Mouse (Mus musculus) midbrain, embryonic 11.5 days (tissue): Measurements from ENCODE around the gene Clic6. TPM values are rescaled to one million over a fixed set of nuclear protein-coding genes. Genes with fewer than 3 reads are reported as not detected.

Experiments
- ATAC-seq: fragments of 200-750 bp; cut with Nextera tagmentation; 2 replicates; pipeline ENCODE4 v1.8.0; 2017; ENCODE audit warnings: moderate TSS enrichment, moderate library complexity; ENCODE audit not compliant: low FRiP score
- DNase-seq: peaks from one replicate; pipeline ENCODE4 v3.0.0; 2015; ENCODE audit warnings: low spot score; ENCODE audit errors: missing footprints
- H3K27ac ChIP-seq: fragments of 300-500 bp; sonication (generic); 2 replicates; pipeline ENCODE4 v1.5.1; 2014; ENCODE audit warnings: low read depth, low read length
- H3K27me3 ChIP-seq: fragments of 300-500 bp; sonication (generic); 2 replicates; pipeline ENCODE4 v1.6.1; 2014; ENCODE audit warnings: mild to moderate bottlenecking, low read length, moderate library complexity, mixed read lengths; ENCODE audit not compliant: control insufficient read depth, insufficient read depth
- H3K36me3 ChIP-seq: fragments of 300-500 bp; sonication (generic); 2 replicates; pipeline ENCODE4 v1.6.1; 2014; ENCODE audit warnings: mild to moderate bottlenecking, low read length, moderate library complexity, mixed read lengths; ENCODE audit not compliant: control insufficient read depth, insufficient read depth
- H3K4me1 ChIP-seq: fragments of 300-500 bp; sonication (generic); 2 replicates; pipeline ENCODE4 v1.6.1; 2014; ENCODE audit warnings: low read length; ENCODE audit not compliant: control insufficient read depth, insufficient read depth
- H3K4me2 ChIP-seq: fragments of 300-500 bp; sonication (generic); 2 replicates; pipeline ENCODE4 v1.6.1; 2014; ENCODE audit warnings: mild to moderate bottlenecking, moderate library complexity
- H3K4me3 ChIP-seq: fragments of 300-500 bp; sonication (generic); 2 replicates; pipeline ENCODE4 v1.5.1; 2014; ENCODE audit warnings: low read depth, low read length
- H3K9ac ChIP-seq: fragments of 300-500 bp; sonication (generic); 2 replicates; pipeline ENCODE4 v1.6.1; 2014; ENCODE audit warnings: low read length
- H3K9me3 ChIP-seq: fragments of 300-500 bp; sonication (generic); 2 replicates; pipeline ENCODE4 v1.6.1; 2016; ENCODE audit warnings: low read length; ENCODE audit not compliant: control insufficient read depth
- WGBS: fragments of 180-500 bp; shearing (Covaris S2); extraction: QIAGEN DNeasy Blood & Tissue Kit; methylation state at CpG from one replicate; pipeline ENCODE4 v1.1.7; 2014; 5-methylcytosine and 5-hydroxymethylcytosine counted together
- polyA plus RNA-seq: library from polyadenylated mRNA; unstranded; fragments of >200 nt; fragmentation: Nextera tagmentation; extraction: Ambion mirVana; gene quantifications from 2 replicates; pipeline ENCODE4 v1.2.1, GENCODE M21; 2014

Clic6 gene
- polyA plus RNA-seq, 1 experiment from 2014 or later: 0.72 TPM

- Histone ChIP-seq H3K27ac (no peak overlapping the region), H3K4me2 (no peak overlapping the region), H3K36me3 (no peaks in the 10 kb centered on the region), H3K4me1 (no peaks in the 10 kb centered on the region), H3K27me3 (no peaks in the 10 kb centered on the region), H3K9me3 (no peaks in the 10 kb centered on the region), H3K9ac (no peak overlapping the region), H3K4me3 (no peak overlapping the region)
- ATAC-seq (no peak), DNase-seq (no peak)
- WGBS: 88% methylated on average over 10 of the region's 10 CpGs
Observed at GRCm38 (mm10) chr16:92525919-92526318, 40.4 kb downstream of the Clic6 start.

DNA sequence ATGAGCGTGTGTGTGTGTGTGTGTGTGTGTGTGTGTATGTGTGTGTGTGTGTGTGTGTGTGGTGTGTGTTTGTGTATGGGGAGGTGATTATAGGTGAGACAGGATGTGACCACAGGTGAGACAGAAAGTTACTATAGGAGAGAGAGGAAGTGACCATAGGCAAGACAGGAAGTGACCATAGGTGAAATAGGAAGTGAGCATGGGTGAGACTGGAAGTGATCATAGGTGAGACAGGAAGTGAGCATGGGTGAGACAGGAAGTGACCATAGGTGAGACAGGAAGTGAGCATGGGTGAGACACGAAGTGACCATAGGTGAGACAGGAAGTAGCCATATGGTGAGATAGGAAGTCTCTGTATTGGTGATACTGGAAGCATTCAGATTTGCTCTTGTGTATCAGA, 49.7 kb downstream of the Clic6 start:
- no peaks in the 10 kb centered on the region for H3K4me1 ChIP-seq
- no peak for ATAC-seq
- 89% methylated on average over 2 of the region's 2 CpGs for WGBS
- H3K27me3 ChIP-seq: no peaks in the 10 kb centered on the region
- H3K4me3 ChIP-seq: no peak overlapping the region
- H3K36me3 ChIP-seq: no peaks in the 10 kb centered on the region
- H3K9me3 ChIP-seq: no peaks in the 10 kb centered on the region
- no peak overlapping the region for H3K27ac ChIP-seq
- H3K9ac ChIP-seq: no peak overlapping the region
- H3K4me2 ChIP-seq: no peak overlapping the region
- no peak for DNase-seq

GRCm38 (mm10) chr16:92538356-92538755, 52.8 kb downstream of the Clic6 start:
- no peaks in the 10 kb centered on the region for H3K27me3 ChIP-seq
- H3K27ac ChIP-seq: no peak overlapping the region
- H3K4me1 ChIP-seq: no peaks in the 10 kb centered on the region
- no peak for ATAC-seq
- no peak overlapping the region for H3K4me2 ChIP-seq
- no peaks in the 10 kb centered on the region for H3K9me3 ChIP-seq
- no peak overlapping the region for H3K9ac ChIP-seq
- no peaks in the 10 kb centered on the region for H3K36me3 ChIP-seq
- DNase-seq: no peak
- H3K4me3 ChIP-seq: no peak overlapping the region
- WGBS: 78% methylated on average over 6 of the region's 6 CpGs

DNA sequence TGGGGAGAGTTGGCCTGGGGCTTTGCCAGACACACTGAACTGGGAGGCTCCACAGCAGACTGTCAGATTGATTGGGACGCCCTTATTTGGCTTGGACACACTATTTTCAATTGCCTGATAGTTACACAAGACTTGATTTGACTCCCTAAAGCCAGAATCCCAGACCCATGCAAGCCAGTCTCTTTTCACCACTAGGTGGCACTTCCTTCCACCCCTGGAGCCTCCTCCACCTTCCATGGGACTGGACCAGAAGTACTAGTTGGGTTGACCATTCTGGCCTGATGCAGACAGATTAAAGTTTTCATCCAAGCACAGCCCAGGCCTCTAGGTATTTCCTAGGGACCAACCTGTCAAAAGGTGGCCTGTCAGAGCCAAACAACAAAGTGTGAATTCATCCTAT, 58.7 kb downstream of the Clic6 start:
- Histone ChIP-seq H3K27ac (no peak overlapping the region), H3K4me3 (no peak overlapping the region), H3K4me2 (no peak overlapping the region), H3K4me1 (no peaks in the 10 kb centered on the region), H3K36me3 (no peaks in the 10 kb centered on the region), H3K9ac (no peak overlapping the region), H3K9me3 (no peaks in the 10 kb centered on the region), H3K27me3 (no peaks in the 10 kb centered on the region)
- WGBS: 63% methylated on average over 1 of the region's 1 CpGs
- peak; percentile 85 for DNase-seq
- no peak for ATAC-seq

- WGBS: 92% methylated on average over 9 of the region's 9 CpGs
- H3K4me2 ChIP-seq: no peak overlapping the region
- DNase-seq: no peak
- no peaks in the 10 kb centered on the region for H3K4me1 ChIP-seq
- ATAC-seq: no peak
- H3K4me3 ChIP-seq: no peak overlapping the region
- H3K27ac ChIP-seq: no peak overlapping the region
- no peaks in the 10 kb centered on the region for H3K36me3 ChIP-seq
- H3K27me3 ChIP-seq: no peaks in the 10 kb centered on the region
- no peak overlapping the region for H3K9ac ChIP-seq
- H3K9me3 ChIP-seq: no peaks in the 10 kb centered on the region
Observed at GRCm38 (mm10) chr16:92548651-92549050, 63.1 kb downstream of the Clic6 start.

DNA sequence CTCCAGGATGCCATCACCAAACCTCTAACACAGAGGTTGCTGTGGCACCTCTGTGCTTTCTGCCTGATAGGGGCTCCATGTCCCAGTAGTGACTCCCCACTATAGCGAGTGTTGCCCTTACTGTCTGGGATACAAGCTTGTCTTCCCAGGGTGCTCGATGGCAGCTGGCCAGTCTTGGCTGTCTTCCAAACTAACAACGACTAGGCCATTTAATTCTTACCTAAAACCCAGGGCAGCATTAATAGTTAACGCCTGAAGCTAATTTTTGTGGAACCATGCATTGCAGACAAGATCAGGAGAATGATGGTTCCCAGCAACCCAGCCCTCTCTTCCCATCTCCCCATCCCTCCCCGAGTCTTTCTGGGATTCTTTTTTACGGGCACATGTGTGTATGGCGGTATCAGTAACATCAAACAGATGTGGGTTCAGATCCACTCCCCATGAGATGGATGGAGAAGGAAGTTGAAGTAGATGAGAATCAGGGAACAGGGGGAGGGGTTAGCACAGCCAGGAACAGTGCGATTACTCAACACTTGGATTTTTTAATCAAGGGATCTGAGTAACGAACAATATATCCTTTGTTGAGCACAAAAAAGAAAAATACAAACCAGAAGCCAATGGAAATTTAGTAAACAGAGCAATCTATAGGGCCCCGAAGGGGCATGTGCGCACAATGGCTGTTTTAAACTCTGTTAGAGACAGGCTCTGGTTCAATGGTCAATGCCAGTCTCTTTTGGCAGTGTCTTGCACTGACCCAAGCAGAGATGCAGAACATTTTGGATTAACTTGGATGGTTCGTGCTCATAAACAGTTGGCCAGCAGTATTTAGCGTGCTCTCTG, 66.0 kb downstream of the Clic6 start:
- no peaks in the 10 kb centered on the region for H3K9me3 ChIP-seq
- H3K27ac ChIP-seq: no peak overlapping the region
- WGBS: 87% methylated on average over 13 of the region's 13 CpGs
- no peaks in the 10 kb centered on the region for H3K27me3 ChIP-seq
- no peak for ATAC-seq
- DNase-seq: peak; percentile 69
- H3K4me3 ChIP-seq: no peak overlapping the region
- H3K36me3 ChIP-seq: no peaks in the 10 kb centered on the region
- no peak overlapping the region for H3K4me2 ChIP-seq
- H3K9ac ChIP-seq: no peak overlapping the region
- H3K4me1 ChIP-seq: no peaks in the 10 kb centered on the region

DNA sequence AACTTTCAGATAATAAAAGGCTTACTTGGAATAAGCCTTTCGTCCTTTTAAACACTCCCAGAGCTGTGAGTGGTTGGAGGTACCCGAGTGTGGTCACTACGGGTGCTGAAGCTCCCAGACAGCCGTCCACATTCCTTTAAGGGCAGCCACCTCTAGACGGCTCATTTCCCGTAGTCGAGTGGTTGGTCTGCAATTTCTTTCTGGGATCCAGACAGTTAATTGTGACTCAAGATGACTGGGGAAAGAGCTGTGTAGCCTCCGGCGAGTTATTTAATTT, 66.5 kb downstream of the Clic6 start:
- Histone ChIP-seq H3K36me3 (no peaks in the 10 kb centered on the region), H3K9ac (no peak overlapping the region), H3K27me3 (no peaks in the 10 kb centered on the region), H3K9me3 (no peaks in the 10 kb centered on the region), H3K4me3 (no peak overlapping the region), H3K4me1 (no peaks in the 10 kb centered on the region), H3K4me2 (no peak overlapping the region), H3K27ac (no peak overlapping the region)
- ATAC-seq: no peak
- WGBS: 85% methylated on average over 9 of the region's 9 CpGs
- peak; percentile 69 for DNase-seq

GRCm38 (mm10) chr16:92552858-92553257, 67.3 kb downstream of the Clic6 start:
- DNase-seq (no peak), ATAC-seq (no peak)
- H3K27ac ChIP-seq: no peak overlapping the region
- 84% methylated on average over 11 of the region's 11 CpGs for WGBS
- H3K4me3 ChIP-seq: no peak overlapping the region
- H3K4me2 ChIP-seq: no peak overlapping the region
- no peaks in the 10 kb centered on the region for H3K36me3 ChIP-seq
- no peaks in the 10 kb centered on the region for H3K27me3 ChIP-seq
- H3K9me3 ChIP-seq: no peaks in the 10 kb centered on the region
- H3K9ac ChIP-seq: no peak overlapping the region
- H3K4me1 ChIP-seq: no peaks in the 10 kb centered on the region

DNA sequence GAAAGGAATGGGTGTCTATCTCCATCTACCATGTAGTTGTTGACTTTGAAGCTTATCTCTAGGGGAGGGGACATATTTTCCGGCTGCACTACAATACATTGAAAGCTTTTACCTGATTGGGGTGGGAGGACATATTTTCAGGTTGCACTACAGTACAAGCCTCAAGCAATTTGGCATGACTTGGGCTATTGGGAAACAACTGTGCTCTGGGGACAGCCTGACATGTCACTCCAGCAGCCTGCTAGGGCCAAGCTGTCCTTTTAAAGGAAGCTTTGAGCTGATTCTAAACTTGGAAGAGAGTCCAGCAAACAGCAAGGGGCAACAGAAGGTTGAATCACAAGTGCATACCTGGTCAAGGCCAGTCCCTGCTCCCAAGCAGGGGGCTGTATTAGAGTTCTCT, 69.5 kb downstream of the Clic6 start:
- H3K4me3 ChIP-seq: no peak overlapping the region
- WGBS: 67% methylated on average over 1 of the region's 1 CpGs
- no peaks in the 10 kb centered on the region for H3K9me3 ChIP-seq
- ATAC-seq (no peak), DNase-seq (no peak)
- no peaks in the 10 kb centered on the region for H3K27me3 ChIP-seq
- no peak overlapping the region for H3K4me2 ChIP-seq
- H3K36me3 ChIP-seq: no peaks in the 10 kb centered on the region
- no peak overlapping the region for H3K9ac ChIP-seq
- no peaks in the 10 kb centered on the region for H3K4me1 ChIP-seq
- H3K27ac ChIP-seq: no peak overlapping the region
